Mouse (Mus musculus) limb, embryonic 12.5 days (tissue): ENCODE measurements around the gene Gja1. TPM values are rescaled to one million over a fixed set of nuclear protein-coding genes. Genes with fewer than 3 reads are reported as not detected.

Experiments
- ATAC-seq: fragments of 200-750 bp; cut with Nextera tagmentation; 2 replicates; pipeline ENCODE4 v1.8.0; 2017; ENCODE audit warnings: low read depth, moderate TSS enrichment; ENCODE audit not compliant: insufficient number of reproducible peaks, insufficient read depth, low FRiP score, low TSS enrichment
- H3K27ac ChIP-seq: fragments of 300-500 bp; sonication (generic); 2 replicates; pipeline ENCODE4 v1.5.1; 2016; ENCODE audit warnings: mild to moderate bottlenecking, moderate library complexity
- H3K27me3 ChIP-seq: fragments of 300-500 bp; sonication (generic); 2 replicates; pipeline ENCODE4 v1.6.1; 2016; ENCODE audit warnings: mild to moderate bottlenecking, moderate library complexity
- H3K36me3 ChIP-seq: fragments of 300-500 bp; sonication (generic); 2 replicates; pipeline ENCODE4 v1.6.1; 2016; ENCODE audit warnings: mild to moderate bottlenecking, moderate library complexity
- H3K4me1 ChIP-seq: fragments of 300-500 bp; sonication (generic); replicated peaks from 2 replicates; pipeline ENCODE4 v1.6.1; 2016
- H3K4me2 ChIP-seq: fragments of 300-500 bp; sonication (generic); 2 replicates; pipeline ENCODE4 v1.6.1; 2016; ENCODE audit warnings: mild to moderate bottlenecking, moderate library complexity
- H3K4me3 ChIP-seq: fragments of 300-500 bp; sonication (generic); replicated peaks from 2 replicates; pipeline ENCODE4 v1.5.1; 2016; ENCODE audit warnings: mild to moderate bottlenecking
- H3K9ac ChIP-seq: fragments of 300-500 bp; sonication (generic); replicated peaks from 2 replicates; pipeline ENCODE4 v1.6.1; 2016; ENCODE audit warnings: mild to moderate bottlenecking, moderate library complexity
- H3K9me3 ChIP-seq: fragments of 300-500 bp; sonication (generic); 2 replicates; pipeline ENCODE4 v1.6.1; 2016; ENCODE audit warnings: mild to moderate bottlenecking, moderate library complexity
- WGBS: fragments of 180-500 bp; shearing (Covaris S2); methylation state at CpG from one replicate; pipeline ENCODE4 v1.1.7; 2016; 5-methylcytosine and 5-hydroxymethylcytosine counted together
- polyA plus RNA-seq: library from polyadenylated mRNA; unstranded; fragments of >200 nt; fragmentation: Nextera tagmentation; extraction: Ambion mirVana; gene quantifications from 2 replicates; pipeline ENCODE4 v1.2.1, GENCODE M21; 2016

Gene Gja1
- polyA plus RNA-seq = 255 and 257 TPM in 2 replicates

GRCm38 (mm10) chr10:56377097-56377965, at the start of gene Gja1:
Gja1 (plus strand) TSS chr10:56377330.
- H3K27me3 ChIP-seq = no peaks in the 10 kb centered on the region
- H3K4me3 ChIP-seq = peak within 1 kb of the TSS; percentile 75
- H3K4me1 ChIP-seq = peaks cover 28% of the 10 kb centered on the region
- under 1% methylated on average over 23 of the region's 23 CpGs for WGBS
- H3K9ac ChIP-seq = peak within 1 kb of the TSS; percentile 90
- peak within 1 kb of the TSS; percentile 59 for H3K4me2 ChIP-seq
- H3K36me3 ChIP-seq = no peaks in the 10 kb centered on the region
- no peaks in the 10 kb centered on the region for H3K9me3 ChIP-seq
- peak within 1 kb of the TSS; percentile 94 for H3K27ac ChIP-seq
- peak; percentile 52; the same call in 1 of the 2 replicates for ATAC-seq

GRCm38 (mm10) chr10:56338851-56339489, 38.2 kb upstream of the Gja1 start:
- Histone ChIP-seq H3K4me3 (no peak overlapping the region), H3K36me3 (no peaks in the 10 kb centered on the region), H3K9me3 (no peaks in the 10 kb centered on the region), H3K27ac (no peak overlapping the region), H3K9ac (no peak overlapping the region), H3K27me3 (no peaks in the 10 kb centered on the region), H3K4me1 (no peaks in the 10 kb centered on the region), H3K4me2 (no peak overlapping the region)
- WGBS = 52% methylated on average over 6 of the region's 6 CpGs
- peak; percentile 84; the same call in 1 of the 2 replicates for ATAC-seq

- Histone ChIP-seq H3K4me1 (no peaks in the 10 kb centered on the region), H3K36me3 (no peaks in the 10 kb centered on the region), H3K9me3 (no peaks in the 10 kb centered on the region), H3K27me3 (no peaks in the 10 kb centered on the region), H3K4me3 (no peak overlapping the region), H3K4me2 (no peak overlapping the region), H3K9ac (no peak overlapping the region), H3K27ac (no peak overlapping the region)
- ATAC-seq = no peak
- WGBS = 68% methylated on average over 4 of the region's 4 CpGs
Observed at GRCm38 (mm10) chr10:56360472-56360871, 16.7 kb upstream of the Gja1 start.

- 14% methylated on average over 7 of the region's 7 CpGs for WGBS
- ATAC-seq = no peak
- no peaks in the 10 kb centered on the region for H3K36me3 ChIP-seq
Observed at GRCm38 (mm10) chr10:56369073-56369472, 8.1 kb upstream of the Gja1 start.

GRCm38 (mm10) chr10:56373021-56373720, 4.0 kb upstream of the Gja1 start:
- no peak overlapping the region for H3K27ac ChIP-seq
- 31% methylated on average over 8 of the region's 8 CpGs for WGBS
- no peaks in the 10 kb centered on the region for H3K9me3 ChIP-seq
- ATAC-seq = no peak
- no peak overlapping the region for H3K4me3 ChIP-seq
- H3K4me1 ChIP-seq = peaks cover 15% of the 10 kb centered on the region
- H3K4me2 ChIP-seq = peak overlapping the region; percentile 33
- H3K9ac ChIP-seq = no peak overlapping the region
- H3K36me3 ChIP-seq = no peaks in the 10 kb centered on the region
- no peaks in the 10 kb centered on the region for H3K27me3 ChIP-seq

More at GRCm38 (mm10) chr10:56369073-56369472, 8.1 kb upstream of the Gja1 start:
- Histone ChIP-seq H3K27me3 (no peaks in the 10 kb centered on the region), H3K4me3 (no peak overlapping the region), H3K9ac (no peak overlapping the region), H3K27ac (no peak overlapping the region), H3K4me2 (no peak overlapping the region), H3K4me1 (peaks cover 4% of the 10 kb centered on the region; the same call in 1 of the 2 replicates), H3K9me3 (no peaks in the 10 kb centered on the region)

- WGBS = 47% methylated on average over 5 of the region's 5 CpGs
- Histone ChIP-seq H3K4me2 (no peak overlapping the region), H3K9ac (no peak overlapping the region), H3K9me3 (no peaks in the 10 kb centered on the region), H3K36me3 (no peaks in the 10 kb centered on the region), H3K27me3 (no peaks in the 10 kb centered on the region), H3K27ac (0 out of 2 replicates have a peak overlapping the region, but pooled peaks have one; percentile 7), H3K4me1 (peaks cover 15% of the 10 kb centered on the region), H3K4me3 (no peak overlapping the region)
- ATAC-seq = no peak
Observed at GRCm38 (mm10) chr10:56374169-56374568, 3.0 kb upstream of the Gja1 start.

- no peak overlapping the region for H3K9ac ChIP-seq
- no peak overlapping the region for H3K4me3 ChIP-seq
- H3K27me3 ChIP-seq = no peaks in the 10 kb centered on the region
- no peaks in the 10 kb centered on the region for H3K36me3 ChIP-seq
- no peak for ATAC-seq
- WGBS = 24% methylated on average over 9 of the region's 9 CpGs
- H3K4me1 ChIP-seq = peaks cover 25% of the 10 kb centered on the region
- H3K27ac ChIP-seq = no peak overlapping the region
- peak overlapping the region; percentile 59; the same call in 1 of the 2 replicates for H3K4me2 ChIP-seq
- no peaks in the 10 kb centered on the region for H3K9me3 ChIP-seq
Observed at GRCm38 (mm10) chr10:56375906-56376468, 1.1 kb upstream of the Gja1 start.

- Histone ChIP-seq H3K36me3 (peaks cover 5% of the 10 kb centered on the region; the same call in 1 of the 2 replicates), H3K4me1 (peaks cover 28% of the 10 kb centered on the region), H3K27ac (peak overlapping the region; percentile 94), H3K27me3 (no peaks in the 10 kb centered on the region), H3K4me3 (peak overlapping the region; percentile 75), H3K4me2 (peak overlapping the region; percentile 59), H3K9ac (peak overlapping the region; percentile 90), H3K9me3 (no peaks in the 10 kb centered on the region)
- under 1% methylated on average over 25 of the region's 25 CpGs for WGBS
- ATAC-seq = peak; percentile 7; the same call in 1 of the 2 replicates
Observed at GRCm38 (mm10) chr10:56377966-56378647, 977 bp downstream of the Gja1 start.

- under 1% methylated on average over 35 of the region's 35 CpGs for whole genome bisulfite sequencing
- Histone ChIP-seq H3K27ac (peak overlapping the region; percentile 94), H3K36me3 (peaks cover 11% of the 10 kb centered on the region; the same call in 1 of the 2 replicates), H3K9me3 (no peaks in the 10 kb centered on the region), H3K4me3 (peak overlapping the region; percentile 75), H3K4me2 (peak overlapping the region; percentile 59), H3K27me3 (no peaks in the 10 kb centered on the region), H3K4me1 (peaks cover 27% of the 10 kb centered on the region), H3K9ac (peak overlapping the region; percentile 90)
- ATAC-seq = peak; percentile 57
Observed at GRCm38 (mm10) chr10:56378648-56379254, 1.6 kb downstream of the Gja1 start.

GRCm38 (mm10) chr10:56379720-56380119, 2.6 kb downstream of the Gja1 start:
- no peak for ATAC-seq
- peak overlapping the region; percentile 90 for H3K9ac ChIP-seq
- peaks cover 22% of the 10 kb centered on the region for H3K4me1 ChIP-seq
- peaks cover 16% of the 10 kb centered on the region; the same call in 1 of the 2 replicates for H3K36me3 ChIP-seq
- 3% methylated on average over 7 of the region's 7 CpGs for WGBS
- H3K9me3 ChIP-seq = no peaks in the 10 kb centered on the region
- H3K4me3 ChIP-seq = peak overlapping the region; percentile 75
- peak overlapping the region; percentile 59 for H3K4me2 ChIP-seq
- no peaks in the 10 kb centered on the region for H3K27me3 ChIP-seq
- peak overlapping the region; percentile 94; the same call in 1 of the 2 replicates for H3K27ac ChIP-seq
